Mouse (Mus musculus) forelimb bud, embryonic 11.5 days (tissue): ENCODE measurements around the gene Nrap.
"Not testable (repeated sequence)": the region's sequence is repeated elsewhere in the genome, so short reads cannot be mapped to it uniquely, and the experiment has no call there.

Source experiments
- DNase-seq: peaks from one replicate; pipeline ENCODE4 v3.0.0-alpha.2; 2012; ENCODE audit warnings: low read depth, low spot score

Gene Nrap

DNA sequence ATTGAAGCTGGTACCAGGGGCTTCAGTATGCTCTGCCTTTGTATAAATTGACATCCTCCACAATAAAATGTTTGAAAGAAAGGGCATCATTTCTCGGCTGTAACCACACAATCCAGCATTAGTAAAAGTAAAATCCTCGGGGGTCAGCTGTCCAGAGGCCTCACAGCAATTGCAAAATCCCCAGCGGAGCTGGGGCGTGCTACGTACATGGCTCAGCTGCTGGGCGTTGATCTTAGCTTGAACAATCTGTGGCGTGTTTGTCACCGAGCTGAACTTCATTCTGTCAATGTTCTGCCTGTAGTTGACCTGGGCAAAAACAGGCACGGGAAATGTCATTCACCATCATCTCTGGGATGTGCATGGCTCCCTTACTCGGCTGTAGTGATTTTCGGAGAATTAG, 23.7 kb downstream of the Nrap start:
- DNase-seq = no peak

DNA sequence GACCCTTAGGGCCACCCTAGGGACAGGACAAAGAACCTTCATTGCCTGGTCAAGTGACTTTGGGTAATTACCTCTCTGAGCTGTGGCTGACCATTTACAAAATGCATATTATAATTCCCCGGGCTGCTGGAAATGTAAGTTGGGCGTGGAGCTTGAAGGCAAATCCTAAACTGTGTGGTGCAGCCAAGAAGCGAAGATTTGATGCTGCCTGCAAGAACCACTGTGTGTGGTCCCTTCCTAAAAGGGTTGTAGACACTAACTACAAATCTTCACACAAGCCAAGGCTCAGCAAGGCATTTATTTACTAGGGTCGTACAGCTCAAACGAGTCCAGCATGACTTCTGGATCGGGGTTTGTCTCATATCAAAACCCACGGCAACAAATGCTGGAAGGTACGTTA, 25.3 kb downstream of the Nrap start:
- DNase-seq = no peak

DNA sequence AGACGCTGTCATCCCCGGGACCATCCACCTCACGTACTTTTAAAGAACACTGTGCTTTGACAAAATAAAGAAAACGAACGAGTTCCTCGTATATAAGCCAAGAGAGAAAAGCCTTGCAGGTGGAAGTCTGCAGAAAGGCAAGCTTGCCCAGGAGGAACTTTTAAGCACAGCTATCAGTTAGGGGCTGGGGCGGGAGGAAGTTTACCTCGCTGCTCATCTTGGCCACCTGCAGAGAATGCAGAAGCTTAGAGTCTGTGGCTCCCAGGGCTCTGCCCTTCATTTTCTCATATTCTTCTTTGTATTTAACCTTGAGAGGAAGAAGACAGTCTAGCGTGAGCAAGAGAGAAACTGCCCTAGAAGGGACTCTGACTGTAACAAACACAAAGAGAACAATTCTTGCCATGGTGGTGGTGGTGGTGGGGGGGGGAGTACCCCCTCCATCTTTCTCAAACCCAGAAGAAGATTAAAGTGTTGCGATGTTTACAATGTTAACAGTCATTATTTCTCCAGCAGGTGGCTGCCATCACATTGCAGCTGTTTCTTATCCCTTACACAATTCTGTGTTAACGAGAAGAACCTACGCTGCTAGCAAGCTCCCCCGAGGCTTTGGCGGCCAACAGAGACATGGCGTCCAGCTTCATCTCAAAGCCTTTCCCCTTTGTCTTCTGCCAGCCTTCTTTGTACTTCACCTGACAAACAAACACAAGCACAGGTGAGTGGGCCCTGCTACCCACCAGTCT, 25.9 kb downstream of the Nrap start:
- no peak for DNase-seq

DNA sequence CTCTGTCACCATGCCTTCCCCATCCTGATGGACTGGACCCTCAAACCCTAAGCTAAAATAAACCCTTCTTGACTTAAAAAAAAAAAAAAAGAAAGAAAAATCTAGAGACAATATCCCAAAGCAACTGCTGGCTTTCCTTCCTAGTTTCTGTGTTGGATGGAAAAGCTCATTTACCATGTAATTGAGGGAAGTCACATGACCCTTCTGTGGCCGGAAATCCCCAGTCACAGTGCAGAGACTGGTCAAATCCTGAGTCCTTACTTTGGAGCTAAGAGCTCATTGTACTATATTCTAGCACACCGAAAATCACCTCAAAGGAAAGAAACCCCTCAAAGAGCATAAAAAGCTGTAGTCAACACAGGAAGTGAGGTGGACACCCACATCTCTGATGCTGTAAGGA, 30.9 kb downstream of the Nrap start:
- DNase-seq = no peak

DNA sequence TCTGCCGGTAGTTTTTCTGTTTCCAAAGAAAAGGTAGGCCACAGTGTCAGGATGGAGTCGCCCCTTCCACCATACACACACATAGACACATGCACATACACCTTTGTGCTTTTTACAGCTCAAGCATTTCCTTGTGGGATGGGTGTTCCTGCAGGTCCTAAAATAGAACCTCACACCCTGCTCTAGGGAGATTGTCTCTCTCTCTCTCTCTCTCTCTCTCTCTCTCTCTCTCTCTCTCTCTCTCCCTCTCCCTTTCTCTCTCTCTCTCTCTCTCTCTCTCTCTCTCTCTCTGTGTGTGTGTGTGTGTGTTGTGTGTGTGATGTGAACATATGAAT, 32.5 kb downstream of the Nrap start:
- DNase-seq = not testable (repeated sequence)

DNA sequence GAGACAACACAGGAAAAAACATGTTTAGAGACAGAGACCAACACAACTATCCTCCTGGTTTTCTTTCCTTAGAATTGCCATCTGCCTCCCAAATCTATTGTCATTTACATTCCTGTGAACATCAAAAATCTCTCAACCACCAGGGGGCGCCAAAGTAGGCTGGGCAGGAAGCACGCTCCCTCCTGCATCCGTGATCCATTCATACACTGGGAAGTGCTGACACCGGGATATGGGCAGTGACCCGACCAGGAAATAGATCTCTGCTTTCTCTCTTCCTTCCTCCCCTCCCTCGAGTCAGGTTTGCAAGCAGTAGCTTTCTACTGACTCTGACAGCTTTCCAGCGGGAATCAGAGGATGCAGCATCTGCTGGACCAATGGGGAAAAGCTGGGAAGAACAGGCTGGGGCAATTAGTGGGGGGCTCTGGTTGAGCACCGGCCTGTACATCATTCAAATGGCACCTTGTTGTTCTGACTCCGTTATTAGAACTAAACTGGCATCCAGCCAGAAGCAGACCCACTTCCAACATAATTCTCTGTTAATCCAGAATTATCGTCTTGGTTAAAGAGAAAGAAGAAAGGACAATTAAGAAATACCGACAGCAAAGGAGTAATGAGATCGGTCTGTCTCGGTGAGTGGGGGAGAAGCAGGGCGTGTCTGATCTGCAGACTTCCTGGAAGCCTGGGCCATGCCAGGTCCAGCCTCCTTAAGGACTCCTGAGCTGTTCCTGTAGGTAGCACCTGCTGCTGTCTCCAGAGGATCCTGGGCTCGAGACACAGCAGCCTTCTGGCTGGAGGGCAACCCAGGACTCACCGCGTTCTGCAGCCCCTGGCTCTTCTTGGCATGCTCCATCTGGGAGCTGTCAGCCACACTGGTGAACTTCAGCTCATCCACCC, 33.1 kb downstream of the Nrap start:
- peak; percentile 65 for DNase-seq

DNA sequence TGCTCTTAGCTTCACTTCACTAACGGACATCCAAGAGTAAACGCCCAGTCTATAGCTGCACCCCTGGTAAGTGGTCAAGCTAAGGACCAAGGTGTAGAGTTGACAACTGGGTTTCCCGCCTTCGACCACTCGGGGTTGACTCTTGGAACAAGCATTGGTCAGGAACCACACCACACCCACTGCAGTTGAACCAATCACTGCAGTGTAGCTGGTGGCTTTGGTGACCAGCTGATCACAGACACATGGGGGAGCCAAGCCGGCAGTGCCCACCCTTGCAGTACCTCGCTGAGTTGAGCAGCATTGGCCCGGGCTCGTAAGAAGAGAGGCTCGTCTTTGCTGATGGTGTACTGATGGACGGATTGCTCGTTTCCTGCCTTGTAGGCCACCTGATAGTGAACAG, 34.6 kb downstream of the Nrap start:
- no peak for DNase-seq

DNA sequence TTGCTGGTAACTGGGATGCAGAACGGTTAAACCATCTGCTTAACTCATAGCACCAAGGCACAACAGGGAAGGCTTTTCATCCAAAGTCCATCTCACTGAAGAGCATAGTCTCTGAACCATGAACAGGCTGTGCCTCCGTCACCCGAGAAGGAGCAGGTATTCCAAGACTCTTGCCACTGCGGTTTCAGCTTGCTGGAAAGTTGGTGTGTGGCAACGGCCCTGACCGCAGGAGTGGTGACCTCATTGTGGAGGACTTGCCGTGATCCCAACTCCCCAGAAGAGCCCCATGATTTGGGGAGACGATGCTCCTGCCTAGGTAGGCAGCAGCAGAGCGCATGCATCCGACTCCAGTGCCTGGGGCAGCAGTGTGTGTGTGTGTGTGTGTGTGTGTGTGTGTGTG, 36.1 kb downstream of the Nrap start:
- no peak for DNase-seq

DNA sequence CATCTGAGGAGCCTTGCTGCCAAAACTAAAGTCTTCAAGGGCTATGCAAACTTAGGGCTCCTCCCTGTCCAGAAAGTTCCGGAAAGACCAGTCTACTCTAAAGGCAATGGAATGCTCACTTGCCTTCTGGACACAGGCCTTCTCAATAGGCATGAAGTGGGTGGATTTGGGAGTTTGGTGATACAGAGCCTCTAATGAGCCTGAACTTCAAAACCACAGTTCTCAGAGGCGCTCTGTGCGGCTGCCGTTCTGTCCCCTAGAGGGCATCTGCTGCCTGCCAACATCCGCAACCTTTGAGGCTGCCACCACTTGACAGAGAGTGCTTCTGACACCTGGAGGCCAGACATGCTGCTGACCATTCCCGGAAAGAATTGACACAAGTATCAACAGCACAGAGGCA, 40.5 kb downstream of the Nrap start:
- DNase-seq = peak; percentile 39

DNA sequence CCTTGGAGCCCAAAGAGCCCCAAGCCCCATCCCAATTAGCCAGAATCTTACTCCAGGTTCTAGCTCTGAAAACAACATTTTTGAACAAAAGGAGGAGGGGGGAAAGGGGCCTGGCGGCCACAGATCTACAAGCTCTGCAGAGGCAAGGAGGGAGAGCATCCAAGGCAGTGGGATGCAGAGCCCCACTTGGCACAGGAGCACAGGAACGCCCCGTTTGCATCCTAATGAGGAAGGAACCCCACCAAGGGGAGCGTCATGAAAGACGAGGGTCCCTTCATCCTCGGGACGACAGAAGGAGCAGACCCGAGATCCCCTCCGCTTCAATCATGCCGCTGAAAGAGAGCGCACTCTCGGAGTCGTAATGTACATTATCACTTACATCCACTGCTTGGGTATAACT, 43.1 kb downstream of the Nrap start:
- no peak for DNase-seq

DNA sequence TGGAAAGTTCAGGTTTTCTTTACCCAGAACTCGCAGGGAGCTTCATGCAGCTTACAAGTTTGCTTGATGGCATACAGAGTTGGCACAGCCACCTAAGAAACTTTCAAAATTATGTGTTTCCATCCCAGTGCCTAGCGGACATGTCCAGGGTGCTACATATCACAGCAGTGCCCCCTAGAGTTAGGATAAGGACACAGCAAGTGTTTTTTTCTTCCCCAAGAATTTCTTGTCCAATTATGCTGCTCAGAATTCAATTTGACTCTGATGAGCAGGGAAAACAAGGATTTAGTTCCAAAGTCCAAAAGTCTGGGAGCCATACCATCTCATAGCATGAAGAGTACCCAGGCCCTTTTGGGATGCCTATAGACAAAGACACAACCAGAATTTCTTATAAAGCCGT, 43.8 kb downstream of the Nrap start:
- DNase-seq = no peak

DNA sequence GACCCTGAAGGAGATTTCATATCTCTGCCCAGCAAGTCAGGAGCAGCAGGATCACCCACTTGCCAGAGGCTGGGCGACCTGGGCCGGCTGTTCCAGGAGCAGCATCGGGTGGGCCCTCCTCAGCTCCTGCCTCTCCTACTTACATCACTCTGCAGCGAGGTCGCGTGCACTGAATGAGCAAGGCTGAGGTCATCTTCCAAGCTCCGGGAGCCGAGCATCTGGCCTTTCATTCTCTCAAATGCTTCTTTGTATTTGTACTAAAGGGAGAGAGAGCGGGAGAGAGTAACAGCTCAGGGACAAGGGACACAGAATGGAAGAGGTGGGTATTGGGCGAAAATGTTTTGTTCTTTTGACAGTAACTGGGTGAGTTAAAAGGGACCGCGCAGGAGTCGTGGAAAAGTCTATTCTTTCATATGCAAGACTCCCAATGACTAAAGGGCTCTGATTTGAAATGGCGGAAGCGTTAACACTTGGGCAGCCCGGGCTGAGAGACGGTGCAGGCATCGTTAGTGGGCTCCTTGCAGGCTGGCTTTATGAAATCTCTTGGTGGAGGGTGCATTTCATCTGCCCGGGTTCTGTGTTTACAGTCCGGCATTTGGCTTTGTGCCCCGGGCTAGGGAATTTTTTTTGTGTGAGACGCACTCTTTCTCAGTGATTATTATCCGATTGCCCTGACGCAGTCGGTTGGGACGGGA, 45.8 kb downstream of the Nrap start:
- no peak for DNase-seq

DNA sequence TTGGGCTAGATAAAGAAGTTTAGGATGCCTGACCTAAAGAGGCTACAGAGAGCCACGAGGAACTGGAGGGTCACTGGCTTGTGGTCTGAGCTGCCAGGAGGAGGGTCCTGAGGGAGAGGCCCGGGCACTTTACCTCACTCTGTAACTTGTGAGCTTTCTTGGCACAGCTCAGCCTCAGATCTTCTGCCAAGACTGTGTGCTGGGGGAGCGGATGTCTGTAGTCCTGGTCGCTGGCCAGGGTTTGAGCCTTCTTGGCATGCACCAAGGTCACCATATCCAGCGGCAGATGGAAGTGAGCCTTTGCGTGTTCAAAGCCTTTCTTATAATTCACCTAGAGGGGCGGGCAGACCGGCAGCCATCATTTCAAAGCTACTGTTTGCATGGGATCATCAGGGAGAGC, 47.8 kb downstream of the Nrap start:
- no peak for DNase-seq

DNA sequence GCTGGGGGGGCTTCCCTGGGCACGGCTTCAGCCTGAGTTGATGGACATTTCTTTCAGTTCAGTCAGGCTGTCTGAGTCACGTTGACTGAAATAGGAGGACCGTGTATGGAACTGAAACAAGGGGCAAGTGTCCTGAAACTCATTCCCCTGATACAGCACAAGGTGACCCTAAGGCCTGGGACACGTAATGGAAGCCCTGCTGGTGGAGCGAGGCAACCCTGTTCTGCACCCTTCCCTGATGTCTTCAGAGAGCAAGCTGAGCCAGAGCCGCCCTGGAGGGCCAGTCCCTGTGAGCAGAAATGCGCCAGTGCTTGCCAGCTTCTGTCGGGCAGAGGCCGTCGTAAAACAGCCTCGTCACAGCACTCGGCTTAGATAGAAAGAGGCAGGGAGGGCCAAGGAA, 53.0 kb downstream of the Nrap start:
- DNase-seq = no peak

DNA sequence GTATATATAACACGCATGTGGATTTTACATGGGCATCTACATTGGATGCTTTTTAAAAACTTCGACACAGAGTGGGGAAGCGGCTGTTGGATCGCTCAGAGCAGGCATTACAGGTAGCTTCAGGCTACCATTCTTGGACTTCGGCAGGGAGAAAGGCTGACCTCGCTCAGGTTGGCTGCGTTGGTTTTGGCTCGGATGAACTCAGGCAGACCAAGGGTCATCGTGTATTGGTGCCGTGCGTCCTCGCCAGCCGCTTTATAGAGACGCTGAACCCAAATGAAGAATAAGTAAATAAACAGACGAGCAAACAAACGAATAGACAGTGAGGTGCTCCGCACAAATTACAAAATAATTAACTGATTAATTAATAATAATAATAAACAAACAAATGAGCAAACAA, 53.5 kb downstream of the Nrap start:
- DNase-seq = no peak

DNA sequence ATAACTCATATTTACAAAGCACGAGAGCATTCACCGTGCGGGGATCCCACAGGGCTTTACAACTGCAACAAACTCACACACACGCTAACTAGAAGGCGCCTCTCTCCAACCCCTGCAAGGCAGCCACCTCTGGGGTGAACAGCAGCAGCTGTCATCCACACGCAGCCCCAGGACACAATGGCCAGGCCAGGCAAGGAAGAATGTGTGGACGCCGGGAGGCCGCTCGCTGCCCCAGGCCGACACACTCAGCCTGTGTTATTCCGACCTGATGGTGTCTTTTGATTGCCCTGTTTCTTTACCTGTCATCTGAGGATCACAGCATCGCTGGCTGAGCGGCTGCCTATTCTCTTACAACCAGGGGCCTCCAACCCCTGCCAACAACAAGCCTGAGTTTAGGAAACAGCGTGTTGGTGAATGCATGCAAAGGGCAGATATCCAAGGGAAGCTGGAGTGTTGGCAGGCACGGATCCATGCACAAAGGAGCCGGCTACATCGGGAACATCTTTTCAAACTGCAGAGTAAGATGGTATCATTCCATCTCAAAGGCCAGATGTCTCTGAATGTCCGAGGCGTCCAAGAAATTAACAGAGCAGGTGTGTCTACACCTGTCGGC, 63.5 kb downstream of the Nrap start:
- no peak for DNase-seq

DNA sequence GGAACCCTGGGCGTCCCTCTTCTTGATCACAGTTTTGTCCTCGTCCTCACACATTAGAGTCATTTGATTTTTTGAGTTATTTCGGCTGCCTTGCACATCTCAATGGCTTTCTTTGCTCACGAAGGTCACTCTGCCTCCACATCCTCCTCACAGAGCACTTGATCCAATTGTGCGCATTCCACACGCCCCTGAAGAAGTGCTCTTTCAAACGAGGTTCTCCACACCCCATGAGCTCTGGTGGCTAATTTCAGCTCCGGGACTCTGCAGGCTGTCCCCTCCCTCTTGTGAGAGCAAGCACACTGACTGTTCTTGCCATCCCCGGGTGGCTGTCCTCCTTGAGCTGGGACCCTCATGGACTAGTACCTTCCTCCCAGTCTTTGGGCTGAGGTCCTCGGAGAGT, 64.2 kb downstream of the Nrap start:
- DNase-seq = no peak

DNA sequence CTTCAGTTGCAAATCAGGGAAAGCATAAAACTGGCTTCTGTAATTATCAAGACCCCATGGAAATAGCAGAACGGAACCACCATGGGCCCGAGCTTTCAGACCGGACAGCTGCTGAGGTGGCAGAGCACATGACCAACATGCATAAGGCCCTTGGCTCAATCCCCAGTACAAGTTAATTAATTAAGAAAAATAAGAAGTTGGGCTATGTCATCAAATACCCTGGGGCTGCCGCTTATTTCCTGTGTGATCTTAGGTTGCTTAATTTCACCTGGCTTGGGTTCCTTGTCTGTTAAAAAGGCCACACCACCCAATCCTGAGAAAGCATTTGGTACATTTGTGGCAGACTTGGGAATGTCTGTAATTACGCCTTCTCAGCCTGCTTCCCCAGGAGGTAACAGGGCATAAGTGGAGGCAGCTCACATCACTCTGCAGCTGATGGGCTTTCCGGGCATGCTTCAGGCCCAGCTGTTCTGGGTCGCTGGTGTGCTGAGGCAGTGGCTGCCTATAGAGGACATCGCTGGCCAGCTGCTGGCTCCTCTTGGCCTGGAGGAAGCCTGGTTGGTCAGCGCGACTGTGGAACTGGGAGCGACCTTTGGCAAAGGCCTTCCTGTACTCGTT, 68.4 kb downstream of the Nrap start:
- DNase-seq = peak; percentile 24

DNA sequence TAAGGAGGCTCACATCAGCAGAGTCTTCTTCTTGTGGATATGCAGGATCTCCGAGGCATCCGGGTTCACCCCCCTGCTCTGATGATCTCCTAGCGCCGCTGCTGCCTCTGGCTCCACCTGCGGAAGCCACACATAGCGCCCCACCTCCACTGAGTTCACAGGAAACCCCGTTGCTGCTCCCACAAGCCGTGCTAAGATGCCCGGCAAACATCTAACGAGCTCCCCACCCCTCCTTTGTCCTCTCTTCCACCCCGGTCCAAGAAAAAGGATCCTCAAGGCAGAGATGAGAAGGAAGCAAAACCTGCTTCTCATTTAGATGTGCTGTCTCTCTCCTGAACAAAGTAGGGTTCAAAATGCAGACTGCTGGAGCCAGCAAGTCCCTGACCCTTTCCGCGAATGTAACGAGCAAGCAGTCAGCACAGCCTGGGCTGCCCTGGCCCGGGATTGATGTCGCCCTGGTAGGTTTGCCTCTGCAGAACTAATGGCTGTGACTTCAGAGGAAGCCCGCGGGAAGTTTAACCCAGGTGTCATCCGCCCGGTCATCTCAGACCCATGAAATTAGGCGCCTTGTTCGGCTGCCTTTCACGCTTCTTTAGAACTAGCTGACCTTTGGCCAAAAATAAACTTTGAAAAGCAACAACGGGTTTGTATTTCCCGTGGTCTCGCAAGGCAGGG, 69.5 kb downstream of the Nrap start:
- DNase-seq = peak; percentile 42

DNA sequence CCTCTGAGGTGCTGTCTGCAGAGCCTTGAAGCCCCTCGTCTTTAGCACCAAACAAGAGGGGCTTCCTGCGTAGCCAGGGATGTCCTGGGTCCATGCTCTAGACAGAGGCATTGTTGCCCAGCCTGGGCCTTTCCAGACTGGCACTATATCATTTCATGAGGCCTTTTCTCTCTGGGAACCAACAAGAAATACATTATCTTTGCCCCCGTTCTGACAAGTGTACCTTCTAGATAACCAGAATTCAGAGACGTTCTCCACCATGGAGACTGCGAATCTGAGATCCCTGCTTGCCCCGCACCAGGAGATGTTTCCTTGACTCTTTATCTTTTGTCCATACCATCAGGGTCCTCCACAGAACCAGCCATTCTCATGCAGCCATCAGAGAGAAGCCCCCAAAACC, 70.2 kb downstream of the Nrap start:
- no peak for DNase-seq

DNA sequence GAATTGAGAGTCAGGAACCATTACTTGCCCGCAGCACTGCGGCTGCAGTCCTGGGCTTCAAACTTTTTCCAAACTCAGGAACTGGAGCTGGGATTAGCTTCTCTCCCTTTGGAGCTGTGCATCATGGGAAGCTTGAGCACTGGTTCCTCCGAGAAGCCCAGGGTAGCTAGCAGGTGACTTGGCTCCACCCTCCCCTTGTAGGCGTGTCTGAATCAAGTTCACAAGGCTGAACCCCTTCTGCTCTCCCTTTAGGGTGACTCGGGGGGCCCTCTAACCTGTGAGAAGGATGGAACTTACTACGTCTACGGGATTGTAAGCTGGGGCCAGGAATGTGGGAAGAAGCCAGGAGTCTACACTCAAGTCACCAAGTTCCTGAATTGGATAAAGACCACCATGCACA, 70.6 kb downstream of the Nrap start:
- DNase-seq = no peak
